Mouse (Mus musculus) kidney, adult 2 months (tissue): ENCODE results near the gene Ap3b2.

ENCODE experiments used
- CTCF ChIP-seq: fragments of 200-500 bp; conservative IDR thresholded peaks from 2 replicates; pipeline ENCODE4 v1.5.1; 2011; ENCODE audit warnings: low read depth, mild to moderate bottlenecking, control low read depth, low read length, moderate library complexity, mixed read lengths; ENCODE audit not compliant: insufficient read depth, insufficient read length
- POLR2A ChIP-seq: fragments of 200-500 bp; IDR thresholded peaks from one replicate; pipeline ENCODE4 v1.6.1; 2011; ENCODE audit warnings: low read depth, low read length, control low read depth

DNA sequence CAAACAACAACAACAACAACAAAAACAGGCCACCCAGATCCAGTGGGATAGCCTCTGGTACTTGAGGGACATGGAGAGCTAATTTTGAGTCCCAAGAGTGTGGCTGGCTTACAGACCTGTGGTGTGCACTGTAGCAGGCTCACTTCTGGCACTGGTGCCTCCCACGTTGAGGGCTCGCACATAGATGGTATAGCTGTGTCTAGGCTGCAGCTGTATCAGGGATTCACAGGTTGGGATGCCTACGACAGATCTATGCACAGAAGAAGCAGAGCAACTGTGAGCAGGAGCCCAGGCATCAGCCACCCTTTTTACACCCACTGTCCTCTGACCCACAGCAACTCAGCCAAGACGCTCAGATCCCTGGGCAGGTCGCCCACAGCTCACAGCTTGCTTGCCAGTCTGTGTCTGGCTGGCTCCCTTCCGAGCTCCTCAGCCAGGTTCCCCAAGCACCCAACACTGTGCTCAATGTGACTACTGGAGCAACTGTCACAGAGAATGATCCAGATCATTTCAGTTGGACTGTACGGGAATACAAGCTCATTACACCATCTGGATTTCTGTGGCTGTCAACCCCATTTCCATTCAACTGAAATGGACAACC, 48.3 kb upstream of the Ap3b2 start:
- TF ChIP-seq POLR2A (no peak), CTCF (no peak)
